Mouse (Mus musculus) brain, embryonic 14.5 days (tissue): ENCODE results near the gene Ocln.

ENCODE experiments used
- CTCF ChIP-seq: fragments of 200-500 bp; IDR thresholded peaks from 2 replicates; pipeline ENCODE4 v1.5.1; 2012; ENCODE audit warnings: inconsistent platforms, mild to moderate bottlenecking, moderate library complexity, borderline replicate concordance; ENCODE audit not compliant: insufficient read depth, insufficient read length; ENCODE audit errors: extremely low read depth
- POLR2A ChIP-seq: fragments of 200-500 bp; IDR thresholded peaks from 2 replicates; pipeline ENCODE4 v1.6.1; 2012; ENCODE audit warnings: mild to moderate bottlenecking, inconsistent platforms, borderline replicate concordance; ENCODE audit not compliant: poor library complexity, insufficient read depth, insufficient read length, severe bottlenecking; ENCODE audit errors: extremely low read depth

GRCm38 (mm10) chr13:100595552-100595885 lies 43.0 kb upstream of the Ocln start:
- no peak for TF ChIP-seq POLR2A
- no peak for TF ChIP-seq CTCF
